Mouse (Mus musculus): ENCODE measurements at regions not wholly inside any gene's neighbourhood (a gene's known extent, or its start where the extent isn't known, plus 50 kb on each side); places are given as distances from the start of the nearest gene placed in this dataset.

DNA sequence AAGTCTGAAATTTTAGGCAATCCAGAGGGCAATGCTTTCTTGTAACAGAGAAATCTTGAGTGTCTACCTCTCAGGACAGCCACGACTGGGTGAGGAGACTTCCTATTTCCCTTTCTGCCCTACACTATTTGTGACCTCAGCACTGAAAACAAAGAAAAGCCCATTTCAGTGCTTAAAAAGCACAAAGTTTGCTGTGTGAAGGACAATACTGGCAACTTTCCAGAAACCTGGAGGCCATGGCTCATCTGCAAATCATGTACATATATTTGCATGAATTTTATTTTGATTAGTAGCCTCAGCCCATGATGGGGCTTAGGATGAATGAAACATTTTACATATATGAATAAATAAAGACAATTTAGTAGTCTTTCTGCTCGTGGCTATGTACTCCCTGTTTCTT, 292.4 kb upstream of the Gm11146 start:
- no peak for TF ChIP-seq POLR2A (IDR thresholded peaks at IDR 0.05; ENCODE audit: borderline replicate concordance, extremely low read depth, low read depth, low read length)
- no peak for TF ChIP-seq CTCF (IDR thresholded peaks at IDR 0.05; ENCODE audit: insufficient read depth, low read length)

All from lung, adult 2 months (tissue).